Mouse (Mus musculus) neural tube, embryonic 15.5 days (tissue): ENCODE results near the gene Lingo1. TPM values are rescaled to one million over a fixed set of nuclear protein-coding genes. Genes with fewer than 3 reads are reported as not detected.
A peak's percentile ranks its signal among the peaks of the same experiment; 100 is the strongest.

Source experiments
- ATAC-seq: fragments of 200-750 bp; cut with Nextera tagmentation; 2 replicates; pipeline ENCODE4 v1.8.0; 2017; ENCODE audit warnings: mild to moderate bottlenecking, moderate TSS enrichment, moderate library complexity; ENCODE audit not compliant: low FRiP score
- H3K27ac ChIP-seq: fragments of 300-500 bp; sonication (generic); replicated peaks from 2 replicates; pipeline ENCODE4 v1.5.1; 2015; ENCODE audit warnings: mild to moderate bottlenecking, inconsistent platforms
- H3K27me3 ChIP-seq: fragments of 300-500 bp; sonication (generic); replicated peaks from 2 replicates; pipeline ENCODE4 v1.6.1; 2015; ENCODE audit warnings: inconsistent platforms
- H3K36me3 ChIP-seq: fragments of 300-500 bp; sonication (generic); 2 replicates; pipeline ENCODE4 v1.6.1; 2015; ENCODE audit warnings: inconsistent platforms
- H3K4me1 ChIP-seq: fragments of 300-500 bp; sonication (generic); 2 replicates; pipeline ENCODE4 v1.6.1; 2015; ENCODE audit warnings: inconsistent platforms
- H3K4me2 ChIP-seq: fragments of 300-500 bp; sonication (generic); 2 replicates; pipeline ENCODE4 v1.6.1; 2015; ENCODE audit warnings: inconsistent platforms, mild to moderate bottlenecking, moderate library complexity
- H3K4me3 ChIP-seq: fragments of 300-500 bp; sonication (generic); replicated peaks from 2 replicates; pipeline ENCODE4 v1.5.1; 2015; ENCODE audit warnings: mild to moderate bottlenecking, inconsistent platforms
- H3K9ac ChIP-seq: fragments of 300-500 bp; sonication (generic); replicated peaks from 2 replicates; pipeline ENCODE4 v1.6.1; 2015; ENCODE audit warnings: mild to moderate bottlenecking, inconsistent platforms
- H3K9me3 ChIP-seq: fragments of 300-500 bp; sonication (generic); replicated peaks from 2 replicates; pipeline ENCODE4 v1.6.1; 2016; ENCODE audit warnings: inconsistent platforms
- WGBS: fragments of 180-500 bp; shearing (Covaris S2); methylation state at CpG from one replicate; pipeline ENCODE4 v1.1.7; 2015; ENCODE audit warnings: mixed read lengths; 5-methylcytosine and 5-hydroxymethylcytosine counted together
- polyA plus RNA-seq: library from polyadenylated mRNA; unstranded; fragments of >200 nt; fragmentation: Nextera tagmentation; extraction: Ambion mirVana; gene quantifications from 2 replicates; pipeline ENCODE4 v1.2.1, GENCODE M21; 2015

The Lingo1 gene
- polyA plus RNA-seq, 1 experiment from 2014 or later, result 72.2 TPM

DNA sequence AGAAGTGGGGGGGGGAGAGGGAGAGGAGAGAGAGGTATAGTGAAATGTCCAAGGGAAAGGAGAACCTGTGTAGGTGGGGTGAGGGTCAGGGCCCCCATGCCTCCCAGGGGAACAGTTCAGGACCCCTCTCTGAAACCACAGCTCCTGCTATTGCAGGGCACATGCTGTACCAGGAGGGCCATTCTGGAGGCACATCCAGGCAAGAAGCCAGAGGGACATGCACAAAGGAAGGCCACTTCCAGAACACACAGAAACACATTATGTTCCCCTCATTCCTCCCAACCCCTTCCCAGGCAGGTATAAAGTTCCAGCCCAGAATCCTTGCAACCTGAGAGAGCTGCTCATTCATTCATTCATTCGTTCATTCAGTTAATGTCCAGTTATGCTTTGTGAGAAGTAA lies 105.6 kb downstream of the Lingo1 start:
- Histone ChIP-seq H3K4me2 (no peak overlapping the region), H3K4me1 (peaks cover 23% of the 10 kb centered on the region), H3K27me3 (no peaks in the 10 kb centered on the region), H3K9ac (no peak overlapping the region), H3K27ac (no peak overlapping the region), H3K4me3 (no peak overlapping the region), H3K36me3 (no peaks in the 10 kb centered on the region), H3K9me3 (no peaks in the 10 kb centered on the region)
- ATAC-seq, result no peak
- WGBS, result 88% methylated on average over 1 of the region's 1 CpGs

GRCm38 (mm10) chr9:56687490-56687889 lies 108.8 kb downstream of the Lingo1 start:
- no peaks in the 10 kb centered on the region for H3K9me3 ChIP-seq
- no peak overlapping the region for H3K4me3 ChIP-seq
- H3K27ac ChIP-seq, result no peak overlapping the region
- no peaks in the 10 kb centered on the region for H3K27me3 ChIP-seq
- H3K4me2 ChIP-seq, result no peak overlapping the region
- peaks cover 29% of the 10 kb centered on the region for H3K4me1 ChIP-seq
- H3K36me3 ChIP-seq, result no peaks in the 10 kb centered on the region
- no peak for ATAC-seq
- WGBS, result 85% methylated on average over 5 of the region's 5 CpGs
- H3K9ac ChIP-seq, result no peak overlapping the region

- peaks cover 29% of the 10 kb centered on the region for H3K4me1 ChIP-seq
- H3K27ac ChIP-seq, result peak overlapping the region; percentile 37
- H3K9ac ChIP-seq, result no peak overlapping the region
- 100% methylated on average over 1 of the region's 1 CpGs for WGBS
- H3K9me3 ChIP-seq, result no peaks in the 10 kb centered on the region
- no peak overlapping the region for H3K4me3 ChIP-seq
- H3K4me2 ChIP-seq, result no peak overlapping the region
- no peak for ATAC-seq
- H3K36me3 ChIP-seq, result no peaks in the 10 kb centered on the region
- H3K27me3 ChIP-seq, result no peaks in the 10 kb centered on the region
These were observed 109.2 kb downstream of the Lingo1 start for GRCm38 (mm10) chr9:56687145-56687477.

DNA sequence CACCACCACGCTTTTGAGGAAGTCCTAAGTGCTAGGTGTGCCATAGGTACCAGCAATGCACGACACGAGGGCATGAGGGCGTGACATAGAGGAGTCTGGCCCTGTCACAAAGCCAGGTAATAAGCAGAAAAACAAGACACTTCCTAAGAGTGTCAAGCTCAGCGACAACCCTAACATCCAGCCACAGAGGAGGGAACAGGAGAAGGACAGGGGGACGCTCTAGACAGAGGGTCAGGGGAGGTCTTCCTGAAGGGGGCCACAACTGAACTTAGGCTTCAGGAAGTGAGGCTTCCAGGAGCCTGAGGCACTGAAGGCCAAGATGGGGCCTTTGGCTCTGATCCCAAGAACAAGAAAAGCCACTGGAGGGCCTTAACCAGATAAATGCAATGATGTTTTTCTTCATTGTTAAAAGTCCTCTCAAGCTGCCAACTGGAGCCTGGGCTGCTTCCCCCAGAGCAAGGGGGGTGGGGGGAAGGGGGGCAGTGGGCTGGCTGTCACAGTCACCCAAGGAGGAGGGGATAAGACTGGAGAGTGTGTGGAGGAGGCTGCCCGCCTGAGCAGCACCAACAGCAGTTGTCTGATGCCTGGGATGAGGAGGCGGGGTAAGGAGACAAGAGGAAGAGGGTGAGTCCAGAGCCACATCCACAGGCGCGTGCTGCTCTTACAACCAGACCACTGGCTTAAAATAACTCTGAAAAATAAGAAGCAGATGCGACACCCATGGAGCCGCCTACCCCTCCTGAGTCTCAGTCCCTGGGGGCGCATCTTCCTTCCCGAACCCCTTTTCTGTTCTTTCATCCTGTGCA lies 109.7 kb downstream of the Lingo1 start:
- peak; percentile 69; the same call in 1 of the 2 replicates for ATAC-seq
- H3K4me2 ChIP-seq, result no peak overlapping the region
- H3K27ac ChIP-seq, result peak overlapping the region; percentile 37
- no peak overlapping the region for H3K4me3 ChIP-seq
- 63% methylated on average over 14 of the region's 14 CpGs for WGBS
- H3K36me3 ChIP-seq, result no peaks in the 10 kb centered on the region
- H3K9ac ChIP-seq, result no peak overlapping the region
- H3K27me3 ChIP-seq, result no peaks in the 10 kb centered on the region
- peaks cover 29% of the 10 kb centered on the region for H3K4me1 ChIP-seq
- no peaks in the 10 kb centered on the region for H3K9me3 ChIP-seq

GRCm38 (mm10) chr9:56682826-56683225 lies 113.4 kb downstream of the Lingo1 start:
- WGBS, result 33% methylated on average over 4 of the region's 4 CpGs
- H3K36me3 ChIP-seq, result no peaks in the 10 kb centered on the region
- H3K9ac ChIP-seq, result no peak overlapping the region
- no peaks in the 10 kb centered on the region for H3K9me3 ChIP-seq
- no peak overlapping the region for H3K4me2 ChIP-seq
- H3K4me3 ChIP-seq, result no peak overlapping the region
- ATAC-seq, result no peak
- no peak overlapping the region for H3K27ac ChIP-seq
- H3K27me3 ChIP-seq, result no peaks in the 10 kb centered on the region
- peaks cover 23% of the 10 kb centered on the region for H3K4me1 ChIP-seq

GRCm38 (mm10) chr9:56681950-56682349 lies 114.3 kb downstream of the Lingo1 start:
- Histone ChIP-seq H3K27me3 (no peaks in the 10 kb centered on the region), H3K9ac (no peak overlapping the region), H3K36me3 (no peaks in the 10 kb centered on the region), H3K4me1 (peaks cover 16% of the 10 kb centered on the region), H3K27ac (no peak overlapping the region), H3K4me2 (no peak overlapping the region), H3K4me3 (no peak overlapping the region), H3K9me3 (no peaks in the 10 kb centered on the region)
- ATAC-seq, result no peak
- 78% methylated on average over 7 of the region's 7 CpGs for WGBS

GRCm38 (mm10) chr9:56678929-56679681 lies 117.2 kb downstream of the Lingo1 start:
- Histone ChIP-seq H3K27me3 (no peaks in the 10 kb centered on the region), H3K9me3 (no peaks in the 10 kb centered on the region), H3K4me1 (peaks cover 6% of the 10 kb centered on the region), H3K4me3 (no peak overlapping the region), H3K27ac (no peak overlapping the region), H3K36me3 (no peaks in the 10 kb centered on the region), H3K9ac (no peak overlapping the region), H3K4me2 (no peak overlapping the region)
- no peak for ATAC-seq
- WGBS, result 92% methylated on average over 22 of the region's 22 CpGs

GRCm38 (mm10) chr9:56675696-56676095 lies 120.6 kb downstream of the Lingo1 start:
- 84% methylated on average over 7 of the region's 7 CpGs for WGBS
- no peak for ATAC-seq
- H3K36me3 ChIP-seq, result peaks cover 4% of the 10 kb centered on the region; the same call in 1 of the 2 replicates
- no peak overlapping the region for H3K4me2 ChIP-seq
- H3K4me3 ChIP-seq, result no peak overlapping the region
- H3K27ac ChIP-seq, result no peak overlapping the region
- no peaks in the 10 kb centered on the region for H3K4me1 ChIP-seq
- H3K27me3 ChIP-seq, result no peaks in the 10 kb centered on the region
- no peak overlapping the region for H3K9ac ChIP-seq
- no peaks in the 10 kb centered on the region for H3K9me3 ChIP-seq

DNA sequence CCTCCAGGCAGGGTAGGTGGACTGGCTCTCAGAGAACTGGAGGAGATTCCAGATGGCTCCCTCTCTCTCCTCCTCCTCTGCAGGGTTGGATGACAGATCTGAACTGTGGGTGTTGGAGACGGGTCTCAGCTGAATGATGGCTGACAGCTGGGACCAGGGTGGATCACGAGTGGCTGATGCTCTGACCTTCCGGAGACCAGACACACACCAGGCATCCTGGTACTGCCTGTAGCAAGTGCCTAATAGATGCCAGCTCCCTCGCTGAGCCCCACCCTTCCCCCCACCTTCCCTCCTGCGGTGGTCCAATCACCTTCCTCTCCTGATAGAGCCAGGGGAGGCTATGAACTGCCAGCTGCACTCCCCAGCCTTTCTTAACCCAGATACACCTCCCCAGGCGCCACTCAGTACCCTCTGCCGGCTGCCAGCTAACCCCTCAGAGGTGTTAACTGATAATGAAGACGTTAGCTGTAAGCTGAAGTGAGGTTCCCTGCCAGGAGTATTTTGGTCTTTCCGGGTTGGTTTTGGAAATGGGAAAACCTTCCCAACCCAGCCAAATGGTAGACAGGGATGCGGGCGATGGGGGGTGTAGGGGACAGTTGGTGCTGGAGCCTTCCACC lies 126.6 kb downstream of the Lingo1 start:
- Histone ChIP-seq H3K36me3 (peaks cover 4% of the 10 kb centered on the region; the same call in 1 of the 2 replicates), H3K4me3 (no peak overlapping the region), H3K4me2 (no peak overlapping the region), H3K9me3 (no peaks in the 10 kb centered on the region), H3K9ac (no peak overlapping the region), H3K4me1 (peaks cover 6% of the 10 kb centered on the region; the same call in 1 of the 2 replicates), H3K27ac (no peak overlapping the region), H3K27me3 (no peaks in the 10 kb centered on the region)
- ATAC-seq, result no peak
- WGBS, result 35% methylated on average over 11 of the region's 11 CpGs

GRCm38 (mm10) chr9:56664136-56664535 lies 132.1 kb downstream of the Lingo1 start:
- H3K4me2 ChIP-seq, result no peak overlapping the region
- WGBS, result 83% methylated on average over 5 of the region's 5 CpGs
- H3K9me3 ChIP-seq, result no peaks in the 10 kb centered on the region

DNA sequence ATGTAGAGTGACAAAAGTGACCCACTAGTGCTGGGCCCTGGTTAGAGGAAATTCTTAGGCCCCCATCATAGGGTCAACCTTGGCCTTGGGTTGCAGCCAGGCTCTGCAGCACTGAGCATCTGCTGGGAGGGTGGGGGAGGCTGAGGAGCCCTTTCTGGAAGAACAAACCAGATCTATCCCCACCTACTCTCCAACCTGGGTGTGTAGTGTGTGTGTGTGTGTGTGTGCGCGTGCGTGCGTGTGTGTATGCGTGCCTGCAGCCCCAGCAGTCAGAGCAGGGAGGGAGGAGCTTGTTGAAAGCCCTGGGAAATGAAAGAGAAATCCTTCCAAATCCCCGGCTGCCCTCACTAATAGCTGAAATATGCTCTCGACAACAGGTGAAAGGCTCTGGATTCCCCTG lies 133.3 kb downstream of the Lingo1 start:
- Histone ChIP-seq H3K4me2 (no peak overlapping the region), H3K4me1 (peaks cover 4% of the 10 kb centered on the region; the same call in 1 of the 2 replicates), H3K27me3 (no peaks in the 10 kb centered on the region), H3K9ac (no peak overlapping the region), H3K9me3 (no peaks in the 10 kb centered on the region), H3K4me3 (no peak overlapping the region), H3K27ac (no peak overlapping the region), H3K36me3 (no peaks in the 10 kb centered on the region)
- 78% methylated on average over 7 of the region's 7 CpGs for WGBS
- ATAC-seq, result no peak

More at GRCm38 (mm10) chr9:56664136-56664535, 132.1 kb downstream of the Lingo1 start:
- H3K9ac ChIP-seq, result no peak overlapping the region
- H3K27ac ChIP-seq, result no peak overlapping the region
- no peak overlapping the region for H3K4me3 ChIP-seq
- peaks cover 3% of the 10 kb centered on the region; the same call in 1 of the 2 replicates for H3K4me1 ChIP-seq
- no peaks in the 10 kb centered on the region for H3K36me3 ChIP-seq
- ATAC-seq, result no peak
- H3K27me3 ChIP-seq, result no peaks in the 10 kb centered on the region
